27 mouse cellular contexts compared by ENCODE assay signal in genomic region chr4:138827147-138827546, GRCm38 (mm10). TPM values are rescaled to one million over a fixed set of nuclear protein-coding genes. Genes with fewer than 3 reads are reported as not detected.
DNase-seq lines count a peak whose midpoint lies in the region; ATAC-seq and TF ChIP-seq lines count a peak whose summit lies in the region.
"Had no signal": no experiment of that assay in that cellular context is flagged by ENCODE, and none has a peak within 500 bp of the region (broad histone marks: within the 10 kb centered on the region; RNA-seq: fewer than 3 reads in every experiment).

No protein-coding gene starts in this region.

- no peak for TF ChIP-seq CTCF in small intestine, adult 2 months (IDR thresholded peaks at IDR 0.05; ENCODE audit: extremely low read depth, insufficient read length, insufficient replicate concordance, low read depth, low read length)

- no peak overlapping the region for H3K9ac ChIP-seq in embryonic facial prominence, embryonic 14.5 days (ENCODE audit: low read depth, low read length)
- H3K9ac ChIP-seq: forebrain, embryonic 15.5 days; heart, embryonic 13.5 days; hindbrain, embryonic 15.5 days had no signal

- H3K9me3 ChIP-seq in embryonic facial prominence, embryonic 14.5 days (ENCODE audit: control insufficient read depth, low read length) = no peaks in the 10 kb centered on the region
- 0 out of 2 replicates have a peak, but pooled peaks cover 6% of the 10 kb centered on the region for H3K9me3 ChIP-seq in embryonic facial prominence, embryonic 10.5 days
- H3K9me3 ChIP-seq: forebrain, embryonic 15.5 days; hindbrain, embryonic 15.5 days had no signal

- ATAC-seq in embryonic facial prominence, embryonic 14.5 days (ENCODE audit: low read depth) = no peak
- ATAC-seq: forebrain, embryonic 15.5 days had no signal

- H3K4me3 ChIP-seq in embryonic facial prominence, embryonic 14.5 days (ENCODE audit: low read depth, low read length) = no peak overlapping the region
- no peak overlapping the region for H3K4me3 ChIP-seq in embryonic facial prominence, embryonic 10.5 days
- no peak overlapping the region for H3K4me3 ChIP-seq in small intestine, adult 2 months (ENCODE audit: low read depth, low read length)
- H3K4me3 ChIP-seq: forebrain, embryonic 15.5 days; heart, adult 2 months; heart, embryonic 13.5 days; hindbrain, embryonic 15.5 days had no signal

- no peaks in the 10 kb centered on the region for H3K4me1 ChIP-seq in embryonic facial prominence, embryonic 14.5 days (ENCODE audit: control insufficient read depth, insufficient read depth, low read length)
- peaks cover 4% of the 10 kb centered on the region; the same call in 1 of the 2 replicates for H3K4me1 ChIP-seq in embryonic facial prominence, embryonic 10.5 days
- peaks cover 13% of the 10 kb centered on the region; the same call in 1 of the 2 replicates for H3K4me1 ChIP-seq in small intestine, adult 2 months (ENCODE audit: control insufficient read depth, insufficient read depth, insufficient read length, low read length)
- H3K4me1 ChIP-seq: forebrain, embryonic 15.5 days; hindbrain, embryonic 15.5 days had no signal

- H3K27ac ChIP-seq in embryonic facial prominence, embryonic 14.5 days (replicated peaks; ENCODE audit: low read depth, low read length) = no peak overlapping the region
- no peak overlapping the region for H3K27ac ChIP-seq in embryonic facial prominence, embryonic 10.5 days (replicated peaks)
- peak overlapping the region; percentile 64 for H3K27ac ChIP-seq in small intestine, adult 2 months (ENCODE audit: insufficient read depth, low read depth, low read length)
- H3K27ac ChIP-seq: forebrain, embryonic 15.5 days; heart, adult 2 months; hindbrain, embryonic 15.5 days had no signal

- WGBS in embryonic facial prominence, embryonic 14.5 days = 59% methylated on average over 11 of the region's 11 CpGs
- 68% methylated on average over 11 of the region's 11 CpGs for WGBS in embryonic facial prominence, embryonic 10.5 days
- WGBS in small intestine, adult 2 months = 17% methylated on average over 11 of the region's 11 CpGs

- peak; percentile 48 for DNase-seq in embryonic facial prominence, embryonic 14.5 days (ENCODE audit: low spot score)
- no peak for DNase-seq in embryonic facial prominence, embryonic 10.5 days (ENCODE audit: low spot score)
- DNase-seq in thymus, postnatal 14 days = peak; percentile 12
- DNase-seq in thymus, postnatal 10 days (ENCODE audit: low spot score in 2 of 2) = no peak
- DNase-seq in forelimb bud, embryonic 11.5 days (ENCODE audit: low read depth, low spot score) = peak; percentile 26
- no peak for DNase-seq in heart, adult 8-10 months (ENCODE audit: low spot score)
- no peak for DNase-seq in kidney, adult 8-10 months
- DNase-seq: adrenal gland, adult 2 months; adrenal gland, postnatal 36 days; cerebellum, adult 11 months; cerebellum, adult 8-10 months; cerebellum, postnatal 14 days; gastrocnemius, postnatal 14 days; heart, adult 2 months; heart, postnatal 36 days had no signal

- no peaks in the 10 kb centered on the region for H3K36me3 ChIP-seq in embryonic facial prominence, embryonic 14.5 days (ENCODE audit: control insufficient read depth, insufficient read depth, low read length)
- no peaks in the 10 kb centered on the region for H3K36me3 ChIP-seq in embryonic facial prominence, embryonic 10.5 days (replicated peaks)
- H3K36me3 ChIP-seq in small intestine, adult 2 months (ENCODE audit: control insufficient read depth, insufficient read depth, low read length) = no peaks in the 10 kb centered on the region
- H3K36me3 ChIP-seq: forebrain, embryonic 15.5 days; heart, embryonic 13.5 days; hindbrain, embryonic 15.5 days had no signal

- no peak overlapping the region for H3K4me2 ChIP-seq in embryonic facial prominence, embryonic 14.5 days (ENCODE audit: low read depth, low read length)
- H3K4me2 ChIP-seq: forebrain, embryonic 15.5 days; heart, embryonic 13.5 days; hindbrain, embryonic 15.5 days had no signal

- no peaks in the 10 kb centered on the region for H3K27me3 ChIP-seq in embryonic facial prominence, embryonic 14.5 days (replicated peaks; ENCODE audit: control insufficient read depth, insufficient read depth, low read length)
- no peaks in the 10 kb centered on the region for H3K27me3 ChIP-seq in embryonic facial prominence, embryonic 10.5 days (replicated peaks; ENCODE audit: low read depth, poor library complexity, severe bottlenecking)
- H3K27me3 ChIP-seq in small intestine, adult 2 months (ENCODE audit: control insufficient read depth, insufficient read depth, low read length) = no peaks in the 10 kb centered on the region
- H3K27me3 ChIP-seq: forebrain, embryonic 15.5 days; hindbrain, embryonic 15.5 days had no signal

- no peak for TF ChIP-seq POLR2A in small intestine, adult 2 months (IDR thresholded peaks at IDR 0.05; ENCODE audit: low read depth, low read length)

RNA-seq across cellular contexts. Expression of gene Pla2g5, which starts 36.1 kb away (rescaled TPM):
- 2.2 and 2.3 TPM in 2 replicates for polyA plus RNA-seq in embryonic facial prominence, embryonic 14.5 days (2014; fragmentation: Nextera tagmentation; extraction: Ambion mirVana)
- polyA plus RNA-seq in embryonic facial prominence, embryonic 10.5 days (2016; fragmentation: Nextera tagmentation; extraction: Ambion mirVana) = 0.34 and 0.60 TPM in 2 replicates
- polyA plus RNA-seq in small intestine, adult 2 months (2012; rRNA removed) = 6.0 and 11.6 TPM in 2 replicates
- total RNA-seq in heart, adult 8-10 months (2022) = 10 to 100 TPM; 32.9 to 44.0 (median 38.3) TPM

RNA-seq across cellular contexts. Expression of gene Gm13030, which starts 46.6 kb away (rescaled TPM):
- polyA plus RNA-seq in embryonic facial prominence, embryonic 14.5 days (2014; fragmentation: Nextera tagmentation; extraction: Ambion mirVana) = not detected in 2 replicates
- polyA plus RNA-seq in embryonic facial prominence, embryonic 10.5 days (2016; fragmentation: Nextera tagmentation; extraction: Ambion mirVana) = not detected in 2 replicates
- not detected in 2 replicates for polyA plus RNA-seq in small intestine, adult 2 months (2012; rRNA removed)
- total RNA-seq in heart, adult 8-10 months (2022) = not detected
- total RNA-seq: adrenal gland, adult 2 months; adrenal gland, postnatal 36 days; CH12.LX; gastrocnemius, postnatal 14 days; heart, adult 2 months; heart, postnatal 36 days had no signal
- polyA plus RNA-seq: adrenal gland, adult 2 months; cortical plate, adult 2 months; embryonic facial prominence, embryonic 11.5 days; forebrain, embryonic 11.5 days; forebrain, embryonic 15.5 days; frontal cortex, adult 2 months; gonadal fat pad, adult 2 months; heart, adult 2 months; heart, embryonic 13.5 days; heart, postnatal 0 days; hindbrain, embryonic 11.5 days; hindbrain, embryonic 15.5 days had no signal

RNA-seq across cellular contexts. Expression of gene Pla2g2e, which starts 50.6 kb away (rescaled TPM):
- polyA plus RNA-seq in embryonic facial prominence, embryonic 14.5 days (2014; fragmentation: Nextera tagmentation; extraction: Ambion mirVana) = 0.28 and 0.38 TPM in 2 replicates
- polyA plus RNA-seq in embryonic facial prominence, embryonic 10.5 days (2016; fragmentation: Nextera tagmentation; extraction: Ambion mirVana) = not detected in 2 replicates
- 0.16 and 0.67 TPM in 2 replicates for polyA plus RNA-seq in small intestine, adult 2 months (2012; rRNA removed)
- total RNA-seq in heart, adult 8-10 months (2022) = 1 to 10 TPM in 1 of 4 experiments, not detected in 3; 2.0 TPM
- total RNA-seq: gastrocnemius, postnatal 14 days had no signal
- polyA plus RNA-seq: cortical plate, adult 2 months; embryonic facial prominence, embryonic 11.5 days; forebrain, embryonic 11.5 days; forebrain, embryonic 15.5 days; frontal cortex, adult 2 months; heart, embryonic 13.5 days; hindbrain, embryonic 11.5 days; hindbrain, embryonic 15.5 days had no signal

RNA-seq across cellular contexts. Expression of gene Pla2g2d, which starts 51.6 kb away (rescaled TPM):
- polyA plus RNA-seq in embryonic facial prominence, embryonic 14.5 days (2014; fragmentation: Nextera tagmentation; extraction: Ambion mirVana) = 0.28 and 0.38 TPM in 2 replicates
- polyA plus RNA-seq in embryonic facial prominence, embryonic 10.5 days (2016; fragmentation: Nextera tagmentation; extraction: Ambion mirVana) = 0.26 and 0.80 TPM in 2 replicates
- polyA plus RNA-seq in small intestine, adult 2 months (2012; rRNA removed) = 6.5 and 7.8 TPM in 2 replicates
- total RNA-seq in heart, adult 8-10 months (2022) = 1 to 10 TPM in 2 of 4 experiments, under 1 TPM in 1, not detected in 1; 0.44 to 1.9 (median 1.2) TPM
- total RNA-seq: CH12.LX; gastrocnemius, postnatal 14 days had no signal
- polyA plus RNA-seq: forebrain, embryonic 11.5 days; forebrain, embryonic 15.5 days; heart, embryonic 13.5 days; heart, postnatal 0 days had no signal

Comparison
In these comparisons a context has a peak if more than half of its experiments do, and no peak if none do; other contexts are left out.
1. DNase-seq: peak in embryonic facial prominence, embryonic 14.5 days (single experiment), thymus, postnatal 14 days (single experiment) and forelimb bud, embryonic 11.5 days (single experiment); none in embryonic facial prominence, embryonic 10.5 days (single experiment), thymus, postnatal 10 days (0 of 2), heart, adult 8-10 months (single experiment) and kidney, adult 8-10 months (0 of 2).